Mouse (Mus musculus) kidney, embryonic 15.5 days (tissue): ENCODE results near the gene Rhof. TPM values are rescaled to one million over a fixed set of nuclear protein-coding genes. Genes with fewer than 3 reads are reported as not detected.

ENCODE experiments used
- ATAC-seq: fragments of 200-750 bp; cut with Nextera tagmentation; replicated peaks from 2 replicates; pipeline ENCODE4 v1.8.0; 2017; ENCODE audit warnings: moderate TSS enrichment; ENCODE audit not compliant: low FRiP score
- H3K27ac ChIP-seq: fragments of 300-500 bp; sonication (generic); 2 replicates; pipeline ENCODE4 v1.5.1; 2015; ENCODE audit warnings: mild to moderate bottlenecking, inconsistent platforms
- H3K27me3 ChIP-seq: fragments of 300-500 bp; sonication (generic); 2 replicates; pipeline ENCODE4 v1.6.1; 2015; ENCODE audit warnings: inconsistent platforms
- H3K36me3 ChIP-seq: fragments of 300-500 bp; sonication (generic); 2 replicates; pipeline ENCODE4 v1.6.1; 2015; ENCODE audit warnings: inconsistent platforms
- H3K4me1 ChIP-seq: fragments of 300-500 bp; sonication (generic); 2 replicates; pipeline ENCODE4 v1.6.1; 2015; ENCODE audit warnings: inconsistent platforms
- H3K4me2 ChIP-seq: fragments of 300-500 bp; sonication (generic); 2 replicates; pipeline ENCODE4 v1.6.1; 2015; ENCODE audit warnings: moderate library complexity, mild to moderate bottlenecking, inconsistent platforms
- H3K4me3 ChIP-seq: fragments of 300-500 bp; sonication (generic); replicated peaks from 2 replicates; pipeline ENCODE4 v1.5.1; 2015; ENCODE audit warnings: mild to moderate bottlenecking, inconsistent platforms
- H3K9ac ChIP-seq: fragments of 300-500 bp; sonication (generic); 2 replicates; pipeline ENCODE4 v1.6.1; 2015; ENCODE audit warnings: mild to moderate bottlenecking, inconsistent platforms
- H3K9me3 ChIP-seq: fragments of 300-500 bp; sonication (generic); replicated peaks from 2 replicates; pipeline ENCODE4 v1.6.1; 2016; ENCODE audit warnings: inconsistent platforms
- whole genome bisulfite sequencing: fragments of 180-500 bp; shearing (Covaris S2); methylation state at CpG from one replicate; pipeline ENCODE4 v1.1.7; 2015; ENCODE audit warnings: mixed read lengths; 5-methylcytosine and 5-hydroxymethylcytosine counted together
- polyA plus RNA-seq: library from polyadenylated mRNA; unstranded; fragments of >200 nt; fragmentation: Nextera tagmentation; extraction: Ambion mirVana; gene quantifications from 2 replicates; pipeline ENCODE4 v1.2.1, GENCODE M21; 2015

The Rhof gene
- polyA plus RNA-seq, 1 experiment from 2014 or later = 3.6 TPM

DNA sequence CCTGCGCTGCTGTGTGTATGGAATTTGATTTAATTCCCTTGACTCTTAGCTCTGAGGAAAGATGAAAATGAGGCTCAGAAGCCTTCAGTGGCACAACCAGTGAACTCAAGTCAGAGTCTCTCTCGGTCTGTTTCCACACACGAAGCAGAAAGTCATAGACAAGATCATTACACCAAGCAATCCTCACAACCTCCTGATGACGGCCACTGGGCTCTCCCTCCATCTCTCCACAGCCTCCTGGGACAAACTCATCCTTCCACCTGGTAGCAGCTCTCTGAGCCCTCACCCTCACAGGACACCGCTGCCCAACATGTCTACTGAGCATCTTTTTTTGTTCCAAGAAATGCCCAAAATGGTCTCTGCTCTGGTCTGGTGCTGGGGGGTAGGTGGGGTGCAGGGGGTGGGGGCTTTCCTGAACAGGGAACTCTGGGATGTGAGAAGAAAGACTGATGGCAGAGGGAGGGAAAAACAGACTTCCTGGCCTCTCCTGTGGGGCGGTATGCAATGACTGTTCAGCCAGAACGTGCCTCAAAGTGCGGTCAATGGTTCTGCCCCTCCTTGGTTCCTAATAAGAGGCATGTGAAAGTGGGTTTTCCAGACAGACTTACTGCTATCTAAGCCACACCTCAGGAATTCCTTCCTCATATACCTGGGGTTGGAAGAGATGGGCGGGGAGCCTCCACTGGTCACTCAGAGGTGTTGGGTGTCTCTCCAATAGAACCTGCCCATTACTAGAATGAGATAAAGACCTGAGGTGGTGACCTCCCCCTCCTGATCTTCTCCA, 2.3 kb downstream of the Rhof start:
- Histone ChIP-seq H3K27ac (no peak overlapping the region), H3K9ac (no peak overlapping the region), H3K27me3 (no peaks in the 10 kb centered on the region), H3K9me3 (no peaks in the 10 kb centered on the region), H3K4me1 (peaks cover 65% of the 10 kb centered on the region), H3K4me3 (no peak overlapping the region), H3K4me2 (no peak overlapping the region), H3K36me3 (peaks cover 24% of the 10 kb centered on the region)
- ATAC-seq = no peak
- WGBS = 85% methylated on average over 9 of the region's 9 CpGs

DNA sequence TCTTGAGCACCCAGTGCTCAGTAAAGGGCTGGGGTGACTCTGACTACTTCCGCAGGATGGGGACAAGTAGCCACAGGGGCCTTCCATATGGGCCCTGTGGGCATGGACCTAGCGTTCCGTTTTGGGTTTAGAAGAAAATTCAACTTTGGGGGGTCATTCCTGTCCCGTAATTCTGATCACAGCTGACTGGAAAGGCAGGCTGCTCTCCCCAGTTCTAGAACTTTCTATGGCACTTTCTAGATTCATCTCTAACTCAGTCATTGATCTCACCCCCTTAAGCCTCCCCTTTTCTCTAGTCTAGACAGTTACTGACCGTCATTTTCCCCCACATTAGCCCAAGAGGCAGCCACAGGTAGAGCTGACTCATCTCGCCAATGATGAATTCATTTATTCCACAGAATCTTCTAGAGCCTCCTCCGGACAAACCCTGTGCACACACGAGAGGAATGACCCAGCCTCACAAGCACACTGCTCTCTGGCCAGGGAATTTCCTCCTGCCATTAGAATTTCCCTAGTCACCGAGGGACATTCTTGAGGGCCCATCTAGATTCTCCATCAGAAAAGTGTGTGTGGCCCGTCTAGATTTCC, 3.2 kb downstream of the Rhof start:
- Histone ChIP-seq H3K27ac (no peak overlapping the region), H3K9ac (no peak overlapping the region), H3K4me1 (peaks cover 55% of the 10 kb centered on the region), H3K4me3 (no peak overlapping the region), H3K36me3 (peaks cover 16% of the 10 kb centered on the region), H3K9me3 (no peaks in the 10 kb centered on the region), H3K27me3 (no peaks in the 10 kb centered on the region), H3K4me2 (no peak overlapping the region)
- ATAC-seq = no peak
- WGBS = 88% methylated on average over 10 of the region's 10 CpGs

- H3K4me1 ChIP-seq = peaks cover 49% of the 10 kb centered on the region
- ATAC-seq = no peak
- 52% methylated on average over 10 of the region's 10 CpGs for WGBS
- no peak overlapping the region for H3K4me2 ChIP-seq
- H3K36me3 ChIP-seq = peaks cover 12% of the 10 kb centered on the region
- no peaks in the 10 kb centered on the region for H3K9me3 ChIP-seq
- no peak overlapping the region for H3K9ac ChIP-seq
- no peak overlapping the region for H3K27ac ChIP-seq
- H3K4me3 ChIP-seq = no peak overlapping the region
- no peaks in the 10 kb centered on the region for H3K27me3 ChIP-seq
These were observed 3.9 kb downstream of the Rhof start for GRCm38 (mm10) chr5:123128426-123129169.

DNA sequence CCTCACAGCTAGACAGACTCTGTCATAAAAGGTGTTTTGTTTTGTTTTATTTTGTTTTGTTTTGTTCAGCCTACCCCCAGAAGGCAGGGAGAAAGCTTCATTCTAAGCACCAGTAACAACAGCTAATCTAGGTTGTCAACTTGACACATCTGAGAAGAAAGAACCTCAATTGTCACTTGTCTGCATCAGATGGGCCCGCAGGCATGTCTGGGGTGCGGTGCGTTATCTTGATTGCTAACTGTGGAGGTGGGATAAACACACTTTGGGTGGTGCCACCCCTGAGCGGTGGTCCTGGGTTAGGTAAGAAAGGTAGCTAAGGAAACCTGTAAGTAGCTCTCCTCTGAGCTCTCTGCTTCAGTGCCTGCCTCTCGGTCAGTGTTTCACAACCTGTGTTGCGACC, 5.5 kb downstream of the Rhof start:
- H3K4me2 ChIP-seq = no peak overlapping the region
- H3K9ac ChIP-seq = no peak overlapping the region
- no peak overlapping the region for H3K27ac ChIP-seq
- H3K36me3 ChIP-seq = peaks cover 12% of the 10 kb centered on the region; the same call in 1 of the 2 replicates
- no peak for ATAC-seq
- H3K27me3 ChIP-seq = no peaks in the 10 kb centered on the region
- H3K4me1 ChIP-seq = peaks cover 35% of the 10 kb centered on the region
- H3K9me3 ChIP-seq = 0 out of 2 replicates have a peak, but pooled peaks cover 3% of the 10 kb centered on the region
- no peak overlapping the region for H3K4me3 ChIP-seq
- WGBS = 68% methylated on average over 6 of the region's 6 CpGs

DNA sequence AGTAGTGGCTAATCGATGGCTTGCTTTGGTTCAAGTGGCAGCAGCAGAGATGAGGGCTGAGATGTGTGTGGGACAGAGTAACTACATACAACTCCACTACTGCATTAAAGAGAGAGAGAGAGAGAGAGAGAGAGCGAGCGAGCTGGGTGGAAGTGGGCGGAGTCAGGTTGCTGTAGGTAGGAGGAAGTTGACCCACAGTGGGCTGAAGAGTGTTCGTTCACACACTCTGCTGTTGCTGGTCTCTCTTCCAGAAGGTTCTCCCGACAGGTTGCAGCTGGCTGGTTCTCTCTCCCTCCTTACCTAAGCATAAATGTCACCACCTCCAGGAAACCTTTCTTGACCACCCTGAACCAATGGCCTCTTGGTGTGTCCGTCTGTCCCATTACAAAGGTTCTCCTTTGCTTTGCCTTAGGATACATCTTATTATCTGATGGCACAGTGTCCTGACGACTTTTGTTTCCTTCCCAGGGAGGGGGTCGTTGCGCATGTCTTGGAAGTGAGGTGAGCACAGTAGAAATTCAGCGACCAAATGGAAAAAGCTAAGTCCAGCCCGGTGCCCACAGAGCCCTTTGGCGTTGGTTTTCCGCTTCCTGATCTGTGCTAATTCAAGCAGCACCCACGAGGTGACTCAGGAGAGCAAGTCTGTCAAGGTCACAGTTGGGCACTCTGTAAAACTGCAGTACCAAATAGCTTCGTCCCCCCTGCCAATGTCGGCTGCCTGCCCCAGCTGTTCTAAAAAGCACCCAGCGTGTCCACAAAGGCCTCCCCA, 6.7 kb downstream of the Rhof start:
- Histone ChIP-seq H3K4me1 (peaks cover 26% of the 10 kb centered on the region), H3K27me3 (no peaks in the 10 kb centered on the region), H3K4me3 (no peak overlapping the region), H3K9ac (no peak overlapping the region), H3K9me3 (0 out of 2 replicates have a peak, but pooled peaks cover 3% of the 10 kb centered on the region), H3K4me2 (no peak overlapping the region), H3K27ac (peak overlapping the region; percentile 56; the same call in 1 of the 2 replicates), H3K36me3 (peaks cover 12% of the 10 kb centered on the region; the same call in 1 of the 2 replicates)
- 73% methylated on average over 18 of the region's 18 CpGs for WGBS
- ATAC-seq = 0 out of 2 replicates have a peak, but pooled peaks have one; percentile 24

DNA sequence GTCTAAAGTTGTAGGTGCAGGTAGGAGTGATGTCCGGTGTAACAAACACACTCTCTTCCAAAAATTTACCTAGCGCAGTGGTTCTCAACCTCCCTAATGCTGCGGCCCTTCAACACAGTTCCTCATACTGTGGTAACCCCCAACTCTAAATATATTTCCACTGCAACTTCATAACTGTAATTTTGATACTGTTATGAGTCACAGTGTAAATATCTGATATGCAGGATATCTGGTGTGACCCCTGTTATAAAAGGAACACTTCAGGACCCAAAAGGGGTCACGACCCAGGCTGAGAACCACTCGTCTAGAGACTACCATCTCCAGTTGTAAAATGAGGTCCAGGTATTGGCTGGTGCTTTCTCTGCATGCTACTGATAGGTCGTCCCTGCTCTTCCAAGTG, 7.4 kb downstream of the Rhof start:
- Histone ChIP-seq H3K4me3 (no peak overlapping the region), H3K27ac (no peak overlapping the region), H3K9ac (no peak overlapping the region), H3K4me1 (peaks cover 21% of the 10 kb centered on the region), H3K4me2 (no peak overlapping the region), H3K27me3 (no peaks in the 10 kb centered on the region), H3K36me3 (peaks cover 10% of the 10 kb centered on the region; the same call in 1 of the 2 replicates), H3K9me3 (0 out of 2 replicates have a peak, but pooled peaks cover 3% of the 10 kb centered on the region)
- 0 out of 2 replicates have a peak, but pooled peaks have one; percentile 2 for ATAC-seq
- 78% methylated on average over 6 of the region's 6 CpGs for WGBS

DNA sequence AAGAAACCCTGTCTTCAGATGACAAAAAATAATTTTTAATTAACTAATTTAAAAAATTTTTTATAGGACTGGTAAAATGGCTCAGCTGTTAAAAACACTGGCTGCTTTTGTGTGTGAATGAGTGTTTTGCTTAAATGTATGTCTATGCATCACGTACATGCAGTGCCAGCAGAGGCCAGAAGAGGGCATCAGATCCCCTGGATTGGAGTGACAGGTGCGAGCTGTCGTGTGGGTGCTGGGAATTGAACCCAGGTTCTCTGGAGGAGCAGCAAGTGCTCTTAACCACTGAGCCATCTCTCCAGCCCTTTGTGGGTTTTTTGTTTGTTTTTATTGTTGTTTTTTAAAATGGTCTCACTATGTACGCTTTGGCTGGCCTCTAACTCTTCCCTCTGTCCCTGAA, 10.3 kb downstream of the Rhof start:
- no peak overlapping the region for H3K27ac ChIP-seq
- 92% methylated on average over 4 of the region's 4 CpGs for WGBS
- H3K9ac ChIP-seq = no peak overlapping the region
- H3K36me3 ChIP-seq = peaks cover 3% of the 10 kb centered on the region; the same call in 1 of the 2 replicates
- no peak overlapping the region for H3K4me3 ChIP-seq
- no peak overlapping the region for H3K4me2 ChIP-seq
- H3K9me3 ChIP-seq = 0 out of 2 replicates have a peak, but pooled peaks cover 3% of the 10 kb centered on the region
- H3K27me3 ChIP-seq = no peaks in the 10 kb centered on the region
- H3K4me1 ChIP-seq = peaks cover 12% of the 10 kb centered on the region; the same call in 1 of the 2 replicates
- ATAC-seq = no peak

GRCm38 (mm10) chr5:123120624-123121215, 11.8 kb downstream of the Rhof start:
- Histone ChIP-seq H3K4me2 (no peak overlapping the region), H3K36me3 (0 out of 2 replicates have a peak, but pooled peaks cover 3% of the 10 kb centered on the region), H3K9ac (no peak overlapping the region), H3K4me1 (0 out of 2 replicates have a peak, but pooled peaks cover 9% of the 10 kb centered on the region), H3K27me3 (no peaks in the 10 kb centered on the region), H3K9me3 (0 out of 2 replicates have a peak, but pooled peaks cover 3% of the 10 kb centered on the region), H3K27ac (no peak overlapping the region), H3K4me3 (no peak overlapping the region)
- WGBS = 56% methylated on average over 7 of the region's 7 CpGs
- ATAC-seq = no peak

- Histone ChIP-seq H3K27ac (no peak overlapping the region), H3K27me3 (no peaks in the 10 kb centered on the region), H3K9me3 (0 out of 2 replicates have a peak, but pooled peaks cover 3% of the 10 kb centered on the region), H3K9ac (no peak overlapping the region), H3K4me3 (no peak overlapping the region), H3K36me3 (0 out of 2 replicates have a peak, but pooled peaks cover 3% of the 10 kb centered on the region), H3K4me2 (no peak overlapping the region), H3K4me1 (0 out of 2 replicates have a peak, but pooled peaks cover 13% of the 10 kb centered on the region)
- 72% methylated on average over 10 of the region's 10 CpGs for WGBS
- no peak for ATAC-seq
These were observed 13.7 kb downstream of the Rhof start for GRCm38 (mm10) chr5:123118826-123119225.

- Histone ChIP-seq H3K27me3 (no peaks in the 10 kb centered on the region), H3K9me3 (0 out of 2 replicates have a peak, but pooled peaks cover 3% of the 10 kb centered on the region), H3K4me3 (no peak overlapping the region), H3K4me1 (0 out of 2 replicates have a peak, but pooled peaks cover 13% of the 10 kb centered on the region), H3K27ac (no peak overlapping the region), H3K4me2 (no peak overlapping the region), H3K9ac (no peak overlapping the region), H3K36me3 (no peaks in the 10 kb centered on the region)
- WGBS = 81% methylated on average over 8 of the region's 8 CpGs
- no peak for ATAC-seq
These were observed 14.7 kb downstream of the Rhof start for GRCm38 (mm10) chr5:123117773-123118172.

DNA sequence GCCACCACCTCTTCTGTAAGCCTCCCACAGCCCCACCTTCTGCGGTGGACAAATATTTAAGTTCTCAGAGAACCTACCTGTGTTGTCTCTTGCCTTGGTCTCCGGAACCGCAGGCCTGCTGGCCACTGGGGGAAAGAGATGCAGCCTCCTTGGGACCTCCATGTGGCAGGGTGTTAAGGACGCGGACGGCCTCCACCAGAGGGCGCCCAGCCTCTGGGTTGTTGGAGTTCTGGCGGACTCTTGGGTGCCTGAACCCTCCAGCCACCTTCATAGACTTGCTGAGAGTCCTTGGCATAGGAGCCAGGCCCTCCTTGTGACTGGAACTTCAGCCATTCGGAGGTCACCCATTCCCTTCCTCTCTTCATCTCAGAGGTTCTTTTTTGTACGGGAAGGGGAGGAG, 15.2 kb downstream of the Rhof start:
- no peak overlapping the region for H3K9ac ChIP-seq
- H3K4me1 ChIP-seq = 0 out of 2 replicates have a peak, but pooled peaks cover 13% of the 10 kb centered on the region
- 22% methylated on average over 10 of the region's 10 CpGs for WGBS
- H3K27ac ChIP-seq = no peak overlapping the region
- no peaks in the 10 kb centered on the region for H3K36me3 ChIP-seq
- H3K4me2 ChIP-seq = no peak overlapping the region
- H3K4me3 ChIP-seq = no peak overlapping the region
- 0 out of 2 replicates have a peak, but pooled peaks cover under 1% of the 10 kb centered on the region for H3K9me3 ChIP-seq
- 0 out of 2 replicates have a peak, but pooled peaks have one; percentile 60 for ATAC-seq
- H3K27me3 ChIP-seq = no peaks in the 10 kb centered on the region
